Mouse (Mus musculus) MEL-GATA-1-ER (cell line): ENCODE data around the gene Brap.

Experiments used
- DNase-seq: peaks from one replicate; pipeline ENCODE4 v3.0.0-alpha.2; 2012; ENCODE audit warnings: low read depth; ENCODE audit errors: extremely low read depth

The Brap gene

GRCm38 (mm10) chr5:121714331-121714730 is 54.0 kb downstream of the Brap start:
- DNase-seq = no peak

GRCm38 (mm10) chr5:121714928-121715327 is 54.6 kb downstream of the Brap start:
- no peak for DNase-seq

GRCm38 (mm10) chr5:121718462-121718861 is 58.1 kb downstream of the Brap start:
- no peak for DNase-seq

- no peak for DNase-seq
Measured at GRCm38 (mm10) chr5:121720888-121721585, 60.7 kb downstream of the Brap start.

GRCm38 (mm10) chr5:121721841-121722240 is 61.5 kb downstream of the Brap start:
- no peak for DNase-seq

- DNase-seq = no peak
Measured at GRCm38 (mm10) chr5:121724678-121725077, 64.3 kb downstream of the Brap start.

GRCm38 (mm10) chr5:121730057-121730456 is 69.7 kb downstream of the Brap start:
- no peak for DNase-seq

- DNase-seq = no peak
Measured at GRCm38 (mm10) chr5:121736641-121737040, 76.3 kb downstream of the Brap start.
